Mouse (Mus musculus) embryonic fibroblast, embryonic 13.5 days (primary cell): ENCODE measurements around the gene Fam107b.

ENCODE experiments used
- CTCF ChIP-seq: IDR thresholded peaks from 2 replicates; pipeline ENCODE4 v1.5.1; 2011; ENCODE audit warnings: mild to moderate bottlenecking, control low read depth, low read length, moderate library complexity, borderline replicate concordance; ENCODE audit not compliant: insufficient read depth
- POLR2A ChIP-seq: IDR thresholded peaks from 2 replicates; pipeline ENCODE4 v1.6.1; 2011; ENCODE audit warnings: low read depth, mild to moderate bottlenecking, control low read depth, low read length, moderate library complexity

DNA sequence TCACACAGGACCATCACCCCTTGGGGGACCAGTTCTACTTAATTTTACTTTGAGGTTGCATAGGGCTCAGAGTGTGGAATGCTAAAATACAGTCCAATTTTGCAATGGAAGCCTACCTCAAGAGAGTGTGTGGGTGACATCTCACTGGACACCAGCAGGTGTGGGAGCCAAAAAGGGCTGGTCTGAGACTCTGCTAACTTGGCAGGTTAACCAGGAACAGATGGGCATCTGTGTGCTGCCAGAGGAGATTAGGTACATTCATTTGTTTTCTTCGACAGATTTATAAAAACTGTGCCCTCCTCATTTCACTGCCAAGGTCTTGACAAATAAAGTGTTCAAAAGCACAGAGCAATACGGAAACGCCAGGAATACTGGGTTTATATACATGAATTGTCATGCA is 32.3 kb downstream of the Fam107b start:
- TF ChIP-seq POLR2A (no peak), CTCF (no peak)
